In the genomic region with DNA sequence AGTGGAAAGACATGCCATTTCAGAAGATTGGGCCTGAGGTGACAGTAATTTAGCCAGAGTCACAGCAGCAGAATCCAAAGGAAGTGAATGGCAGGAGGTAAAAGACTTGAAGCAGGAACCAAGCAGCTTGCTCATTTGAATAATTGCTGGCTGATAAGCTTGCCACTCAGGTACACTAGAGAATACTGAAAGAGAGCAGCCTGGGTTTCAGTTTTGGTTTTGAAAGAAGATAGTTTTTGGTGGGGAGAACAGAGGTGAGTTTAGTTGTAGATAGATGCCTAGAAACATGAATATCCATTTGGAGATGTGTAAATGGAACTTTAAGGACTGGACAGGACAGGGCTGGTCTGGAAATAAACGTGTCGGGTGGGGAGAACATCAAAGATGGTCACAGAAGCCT, we compare ENCODE assay signal across 27 mouse cellular contexts. TPM values are rescaled to one million over a fixed set of nuclear protein-coding genes. Genes with fewer than 3 reads are reported as not detected.
DNase-seq lines count a peak whose midpoint lies in the region; ATAC-seq and TF ChIP-seq lines count a peak whose summit lies in the region.
"Had no signal": no experiment of that assay in that cellular context is flagged by ENCODE, and none has a peak within 500 bp of the region (broad histone marks: within the 10 kb centered on the region; RNA-seq: fewer than 3 reads in every experiment).

No protein-coding gene starts in this region.

- no peak for TF ChIP-seq POLR2A in small intestine, adult 2 months (IDR thresholded peaks at IDR 0.05; ENCODE audit: low read depth, low read length)

- no peak for ATAC-seq in midbrain, embryonic 14.5 days (ENCODE audit: low FRiP score, low TSS enrichment)
- ATAC-seq: forebrain, embryonic 16.5 days; intestine, embryonic 15.5 days had no signal

- no peak overlapping the region for H3K4me2 ChIP-seq in midbrain, embryonic 14.5 days (ENCODE audit: low read length)
- H3K4me2 ChIP-seq: heart, embryonic 13.5 days; hindbrain, embryonic 15.5 days; intestine, embryonic 15.5 days; midbrain, embryonic 11.5 days had no signal

- H3K9ac ChIP-seq in midbrain, embryonic 14.5 days (replicated peaks; ENCODE audit: low read length): no peak overlapping the region
- H3K9ac ChIP-seq: heart, embryonic 13.5 days; hindbrain, embryonic 15.5 days; intestine, embryonic 15.5 days; liver, embryonic 14.5 days had no signal

- DNase-seq in 416B (ENCODE audit: low read depth): peak; percentile 47
- peak; percentile 37 for DNase-seq in CD4-positive helper T cell, adult 2 months (ENCODE audit: low read depth, low spot score)
- peak; percentile 8 for DNase-seq in Muller cell, postnatal 12 days (ENCODE audit: inconsistent ontology term)
- DNase-seq in midbrain, embryonic 14.5 days: no peak
- no peak for DNase-seq in retina, postnatal 1 day
- DNase-seq in lung, postnatal 10 days: no peak
- DNase-seq: adrenal gland, postnatal 10 days; cerebellum, adult 11 months; cerebellum, adult 9-11 months; gastrocnemius, adult 2 months; gastrocnemius, postnatal 36 days; heart, postnatal 10 days; kidney, postnatal 14 days; layer of hippocampus, adult 9-11 months; liver; lung, adult 2 months; right cerebral cortex, postnatal 14 days; thymus, adult 2 months; thymus, postnatal 36 days had no signal

- peaks cover 3% of the 10 kb centered on the region for H3K4me1 ChIP-seq in small intestine, adult 2 months (ENCODE audit: control insufficient read depth, insufficient read depth, insufficient read length, low read length)
- peaks cover 16% of the 10 kb centered on the region for H3K4me1 ChIP-seq in midbrain, embryonic 14.5 days (ENCODE audit: control insufficient read depth, insufficient read depth, low read length)

- H3K27me3 ChIP-seq in small intestine, adult 2 months (ENCODE audit: control insufficient read depth, insufficient read depth, low read length): no peaks in the 10 kb centered on the region
- H3K27me3 ChIP-seq in midbrain, embryonic 14.5 days (ENCODE audit: control insufficient read depth, insufficient read depth, low read length): no peaks in the 10 kb centered on the region
- H3K27me3 ChIP-seq: hindbrain, embryonic 15.5 days; intestine, embryonic 15.5 days had no signal

- WGBS in small intestine, adult 2 months: 30% methylated on average over 2 of the region's 2 CpGs
- WGBS in midbrain, embryonic 14.5 days: 82% methylated on average over 2 of the region's 2 CpGs

- no peak for TF ChIP-seq CTCF in small intestine, adult 2 months (IDR thresholded peaks at IDR 0.05; ENCODE audit: extremely low read depth, insufficient read length, insufficient replicate concordance, low read depth, low read length)

- H3K9me3 ChIP-seq in midbrain, embryonic 14.5 days (ENCODE audit: control insufficient read depth, low read length): no peaks in the 10 kb centered on the region
- H3K9me3 ChIP-seq: heart, embryonic 13.5 days; hindbrain, embryonic 15.5 days; intestine, embryonic 15.5 days had no signal

- no peaks in the 10 kb centered on the region for H3K36me3 ChIP-seq in small intestine, adult 2 months (ENCODE audit: control insufficient read depth, insufficient read depth, low read length)
- H3K36me3 ChIP-seq in midbrain, embryonic 14.5 days (ENCODE audit: control insufficient read depth, insufficient read depth, low read length): no peaks in the 10 kb centered on the region
- H3K36me3 ChIP-seq: heart, embryonic 13.5 days; hindbrain, embryonic 15.5 days; intestine, embryonic 15.5 days had no signal

- H3K4me3 ChIP-seq in small intestine, adult 2 months (ENCODE audit: low read depth, low read length): no peak overlapping the region
- no peak overlapping the region for H3K4me3 ChIP-seq in midbrain, embryonic 14.5 days (replicated peaks; ENCODE audit: low read depth, low read length)
- H3K4me3 ChIP-seq: erythroblast, embryonic 14.5 days; gastrocnemius, adult 2 months; heart, embryonic 13.5 days; hindbrain, embryonic 15.5 days; intestine, embryonic 15.5 days had no signal

- peak overlapping the region; percentile 67 for H3K27ac ChIP-seq in small intestine, adult 2 months (ENCODE audit: insufficient read depth, low read depth, low read length)
- H3K27ac ChIP-seq in midbrain, embryonic 14.5 days (replicated peaks; ENCODE audit: low read depth, low read length): no peak overlapping the region
- H3K27ac ChIP-seq: gastrocnemius, adult 2 months; heart, embryonic 13.5 days; hindbrain, embryonic 15.5 days; intestine, embryonic 15.5 days; liver, embryonic 14.5 days had no signal

RNA-seq across cellular contexts. Expression of gene Simc1, which starts 2.2 kb away (rescaled TPM):
- 2.1 and 4.0 TPM in 2 replicates for polyA plus RNA-seq in small intestine, adult 2 months (2012; rRNA removed)
- polyA plus RNA-seq in midbrain, embryonic 14.5 days (2014; fragmentation: Nextera tagmentation; extraction: Ambion mirVana): 23.3 and 27.9 TPM in 2 replicates

RNA-seq across cellular contexts. Expression of gene Thoc3, which starts 32.7 kb away (rescaled TPM):
- 23.9 and 29.7 TPM in 2 replicates for polyA plus RNA-seq in small intestine, adult 2 months (2012; rRNA removed)
- polyA plus RNA-seq in midbrain, embryonic 14.5 days (2014; fragmentation: Nextera tagmentation; extraction: Ambion mirVana): 114 and 121 TPM in 2 replicates

Comparison
In these comparisons a context has a peak if more than half of its experiments do, and no peak if none do; other contexts are left out.
1. DNase-seq: peak in 416B (single experiment), CD4-positive helper T cell, adult 2 months (single experiment) and Muller cell, postnatal 12 days (single experiment); none in midbrain, embryonic 14.5 days (single experiment), retina, postnatal 1 day (single experiment) and lung, postnatal 10 days (single experiment).